Mouse (Mus musculus): ENCODE results near the gene Tcf23.
"Not testable (repeated sequence)": the region's sequence is repeated elsewhere in the genome, so short reads cannot be mapped to it uniquely, and the experiment has no call there.

Tcf23 gene

DNA sequence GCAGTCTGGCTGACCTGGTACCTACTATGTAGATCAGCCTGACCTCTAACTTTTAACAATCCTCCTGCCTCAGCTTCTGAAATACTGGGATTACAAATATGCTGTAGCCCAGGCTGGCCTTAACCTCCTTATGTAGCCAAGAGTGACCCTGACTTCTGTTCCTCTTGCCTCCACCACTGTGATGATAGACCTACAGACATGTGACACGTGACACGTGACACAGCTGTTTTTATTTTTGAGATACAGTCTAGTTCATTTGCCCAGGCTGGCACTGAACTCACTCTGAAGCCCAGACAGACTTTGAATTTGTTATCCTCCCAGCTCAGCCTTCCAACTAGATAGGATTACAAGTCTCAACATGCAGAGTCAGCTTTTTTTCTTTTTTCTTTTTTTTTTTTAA lies 32.5 kb downstream of the Tcf23 start:
- no peak for DNase-seq

DNA sequence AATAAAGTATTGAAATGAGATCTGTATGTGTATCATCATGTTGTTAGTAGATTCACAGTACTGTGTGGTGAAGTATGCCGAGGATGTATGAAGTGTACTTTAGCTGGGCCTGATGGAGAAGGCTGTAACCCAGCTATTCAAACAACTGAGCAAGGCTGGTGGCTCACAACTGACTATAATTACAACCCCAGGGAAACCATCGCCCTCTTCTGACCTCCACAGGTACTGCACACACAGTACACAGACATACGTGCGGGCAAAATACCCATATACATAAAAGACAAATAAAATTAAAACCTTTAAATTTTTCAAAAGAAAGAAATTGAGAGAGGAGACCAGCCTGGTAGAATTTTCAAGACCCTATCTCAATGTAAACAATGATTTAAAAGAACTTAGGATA lies 33.1 kb downstream of the Tcf23 start:
- DNase-seq: no peak

DNA sequence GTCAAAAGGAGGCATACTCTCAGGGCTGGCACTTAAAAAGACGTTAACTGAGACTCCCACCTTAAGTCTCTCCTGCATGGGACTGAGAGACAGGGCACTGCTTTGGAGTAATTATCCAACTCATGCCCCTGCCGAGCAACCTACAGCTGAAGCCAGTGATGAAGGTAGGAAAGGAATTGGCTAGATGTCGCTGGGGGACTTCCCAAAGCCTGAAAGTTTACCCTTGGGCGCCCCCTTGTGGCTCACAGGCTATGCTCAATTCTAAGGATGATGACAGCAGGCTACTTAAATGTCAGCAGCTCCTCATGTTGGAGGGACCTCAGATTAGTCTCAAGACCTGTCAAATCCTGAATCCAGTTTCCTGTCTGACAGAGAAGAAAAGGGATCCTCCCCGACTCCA lies 35.7 kb downstream of the Tcf23 start:
- DNase-seq: peak; percentile 91

DNA sequence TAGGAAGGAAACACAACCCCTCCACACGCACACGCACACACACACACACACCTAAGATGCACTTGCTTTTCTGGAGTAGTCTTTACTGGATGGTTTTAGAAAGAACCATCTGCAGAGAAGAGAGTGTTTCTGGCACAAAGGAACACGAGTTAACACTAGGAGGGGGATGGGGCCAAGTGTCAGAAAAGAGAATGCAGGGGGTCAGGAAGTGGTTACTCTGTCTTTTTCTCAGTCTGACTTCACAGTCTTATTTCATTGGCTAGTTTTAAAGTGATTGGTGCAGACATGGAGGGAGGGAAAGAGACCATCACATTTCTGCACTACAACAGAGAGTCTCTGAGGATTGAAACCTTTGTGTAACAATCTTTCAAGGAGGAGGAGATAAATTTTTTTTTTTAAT lies 44.3 kb downstream of the Tcf23 start:
- DNase-seq: no peak

DNA sequence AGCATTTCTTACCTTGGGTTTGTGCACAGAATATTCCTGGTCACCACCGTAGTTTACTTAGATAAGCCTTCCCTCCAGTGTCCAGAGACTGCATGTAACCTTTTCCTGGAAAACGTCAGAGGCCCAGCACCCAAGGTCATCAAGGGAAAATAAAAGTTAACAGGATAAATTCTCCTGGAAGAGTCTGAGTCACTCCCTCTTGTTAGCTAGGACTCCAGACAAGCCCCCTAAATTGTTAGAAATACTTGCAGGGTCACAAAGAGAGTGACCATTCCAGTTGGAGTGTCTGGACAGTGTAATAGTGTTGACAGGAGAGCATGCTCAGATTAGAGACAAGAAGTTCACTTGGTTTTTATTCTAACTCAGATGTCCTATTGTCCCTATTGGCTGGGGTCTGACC lies 47.5 kb downstream of the Tcf23 start:
- DNase-seq: no peak

DNA sequence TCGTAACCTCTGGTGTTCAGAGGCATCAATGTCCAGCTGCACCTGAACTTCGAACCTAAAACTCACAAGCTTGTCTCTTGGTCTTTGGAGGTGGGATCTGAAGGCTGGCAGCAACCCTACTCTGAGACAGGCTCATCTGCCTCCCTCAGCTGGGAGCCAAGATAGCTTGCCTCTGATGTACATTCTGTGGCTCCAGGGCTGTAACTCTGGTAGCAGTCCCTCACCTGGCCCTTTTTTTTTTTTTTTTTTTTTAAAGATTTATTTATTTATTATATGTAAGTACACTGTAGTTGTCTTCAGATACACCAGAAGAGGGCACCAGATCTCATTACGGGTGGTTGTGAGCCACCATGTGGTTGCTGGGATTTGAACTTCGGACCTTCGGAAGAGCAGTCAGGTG lies 53.3 kb downstream of the Tcf23 start:
- not testable (repeated sequence) for DNase-seq

DNA sequence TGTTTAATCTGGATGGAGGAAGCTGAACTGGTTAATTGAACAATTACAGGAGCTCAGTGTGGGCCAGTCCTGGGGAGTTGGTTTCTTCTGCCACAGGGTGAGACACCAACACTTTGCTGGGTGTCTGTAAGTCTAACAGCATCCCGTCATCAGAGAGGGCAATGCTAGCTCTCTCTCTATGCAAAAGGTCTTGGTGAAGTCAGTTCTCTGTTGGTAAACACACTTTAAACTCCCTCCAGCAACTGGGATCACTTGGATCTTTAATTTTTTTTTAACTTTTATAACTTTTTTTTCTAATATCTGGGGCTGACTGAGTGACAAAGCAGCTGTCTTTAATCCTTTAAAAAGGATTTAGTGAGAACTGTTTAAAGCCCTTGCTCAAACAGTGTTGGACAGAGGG lies 54.2 kb downstream of the Tcf23 start:
- DNase-seq: no peak

DNA sequence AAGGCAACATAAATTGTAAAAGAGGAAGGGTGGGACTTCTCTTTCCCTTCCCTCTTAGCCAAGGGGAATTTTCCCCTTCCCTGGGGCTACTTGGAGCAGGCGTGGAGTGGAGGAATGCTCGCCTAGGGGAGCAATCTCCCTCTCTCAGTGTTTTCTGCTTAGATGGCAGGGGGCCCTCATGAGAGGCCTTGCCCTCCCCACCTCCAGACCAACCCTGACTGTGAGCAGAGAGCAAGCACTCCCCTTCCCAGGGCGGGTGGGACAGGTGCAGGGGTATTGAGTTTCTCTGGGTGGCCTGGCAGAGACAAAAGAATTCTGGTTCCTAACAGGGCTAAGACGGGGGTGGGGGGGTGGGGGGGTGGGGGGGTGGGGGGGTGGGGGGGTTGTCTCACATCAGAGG lies 54.8 kb downstream of the Tcf23 start:
- no peak for DNase-seq

DNA sequence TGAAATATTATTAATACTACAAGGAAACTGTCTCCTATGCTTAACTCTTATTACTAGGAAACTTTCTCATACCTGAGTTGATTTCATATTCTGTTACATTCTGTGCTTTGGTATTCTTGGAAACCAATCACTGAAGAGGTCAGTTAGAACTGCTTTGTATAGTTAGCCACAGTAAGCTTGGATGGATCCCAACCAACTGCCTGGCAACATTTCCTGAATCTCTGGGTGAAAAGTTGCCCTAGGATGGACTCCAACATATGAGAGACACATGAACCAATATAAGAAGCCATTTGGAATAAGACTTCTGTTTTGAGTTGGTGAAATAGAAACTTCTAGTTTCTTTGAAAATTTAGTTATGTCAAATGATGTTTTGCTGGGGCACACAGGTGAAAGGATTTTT lies 56.2 kb downstream of the Tcf23 start:
- no peak for DNase-seq

Measured in kidney, adult 18-20 months (tissue).